ENCODE assay signal across 26 mouse cellular contexts in the genomic region with DNA sequence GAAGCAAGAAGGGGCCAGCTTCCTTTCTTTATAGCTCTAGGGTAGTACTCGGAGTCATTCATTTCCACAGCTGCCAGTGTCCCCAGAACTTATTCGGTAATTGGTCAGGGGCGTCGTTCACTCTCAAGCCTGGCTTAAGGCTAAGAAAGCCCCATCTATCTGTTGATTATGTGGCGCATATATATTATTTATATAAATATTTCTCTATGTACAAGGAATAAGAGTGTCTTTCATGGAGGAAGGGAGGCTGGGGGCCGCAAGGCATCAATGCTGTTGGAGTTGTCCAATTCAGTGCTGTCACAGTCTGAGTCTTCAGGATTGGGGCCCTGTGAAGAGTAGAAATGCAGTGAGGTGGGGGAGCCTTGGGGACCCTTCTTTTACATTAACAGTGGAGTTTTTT. TPM values are rescaled to one million over a fixed set of nuclear protein-coding genes. Genes with fewer than 3 reads are reported as not detected.
"Had no signal": no experiment of that assay in that cellular context is flagged by ENCODE, and none has a peak within 500 bp of the region (broad histone marks: within the 10 kb centered on the region; RNA-seq: fewer than 3 reads in every experiment).

No protein-coding gene starts in this region.

- H3K4me3 ChIP-seq: liver, embryonic 12.5 days; megakaryocyte, embryonic 14.5 days; neural tube, embryonic 13.5 days; neural tube, embryonic 15.5 days had no signal

- DNase-seq: lung, adult 18-20 months; lung, embryonic 14.5 days; lung, postnatal 10 days; midbrain, embryonic 14.5 days; retina, postnatal 1 day; right cerebral cortex, adult 18-20 months; right cerebral cortex, postnatal 25 days; right cerebral cortex, postnatal 4 days; spleen, adult 18-20 months; thymus, adult 18-20 months; thymus, postnatal 14 days; thymus, postnatal 36 days had no signal

- ATAC-seq: liver, embryonic 12.5 days had no signal

- H3K4me1 ChIP-seq: liver, embryonic 12.5 days; neural tube, embryonic 13.5 days; neural tube, embryonic 15.5 days had no signal

- H3K27ac ChIP-seq: liver, embryonic 12.5 days; liver, embryonic 14.5 days; macrophage; neural tube, embryonic 13.5 days; neural tube, embryonic 15.5 days had no signal

- H3K9ac ChIP-seq: liver, embryonic 12.5 days; liver, embryonic 14.5 days; lung, embryonic 14.5 days; neural tube, embryonic 13.5 days; neural tube, embryonic 15.5 days had no signal

- H3K27me3 ChIP-seq: liver, embryonic 12.5 days; megakaryocyte, embryonic 14.5 days; neural tube, embryonic 13.5 days; neural tube, embryonic 15.5 days had no signal

- H3K4me2 ChIP-seq: liver, embryonic 12.5 days; lung, embryonic 14.5 days; neural tube, embryonic 13.5 days; neural tube, embryonic 15.5 days had no signal

- H3K9me3 ChIP-seq: liver, embryonic 12.5 days; megakaryocyte, embryonic 14.5 days; neural tube, embryonic 13.5 days; neural tube, embryonic 15.5 days had no signal

RNA-seq across cellular contexts. Expression of a gene that starts 3.7 kb away (rescaled TPM):
- total RNA-seq: megakaryocyte progenitor cell, adult 5-6 weeks; midbrain, postnatal 0 days; monocyte, adult 5-6 weeks had no signal
- polyA plus RNA-seq: liver, embryonic 12.5 days; liver, embryonic 14.5 days; liver, embryonic 16.5 days; lung, embryonic 14.5 days; lung, embryonic 16.5 days; macrophage; midbrain, embryonic 14.5 days; small intestine, adult 2 months; stomach, embryonic 16.5 days; thymus, postnatal 0 days had no signal

RNA-seq across cellular contexts. Expression of a gene that starts 24.9 kb away (rescaled TPM):
- total RNA-seq: monocyte, adult 5-6 weeks had no signal
